Comparison of ENCODE assay signal across 8 mouse cellular contexts in the genomic region with DNA sequence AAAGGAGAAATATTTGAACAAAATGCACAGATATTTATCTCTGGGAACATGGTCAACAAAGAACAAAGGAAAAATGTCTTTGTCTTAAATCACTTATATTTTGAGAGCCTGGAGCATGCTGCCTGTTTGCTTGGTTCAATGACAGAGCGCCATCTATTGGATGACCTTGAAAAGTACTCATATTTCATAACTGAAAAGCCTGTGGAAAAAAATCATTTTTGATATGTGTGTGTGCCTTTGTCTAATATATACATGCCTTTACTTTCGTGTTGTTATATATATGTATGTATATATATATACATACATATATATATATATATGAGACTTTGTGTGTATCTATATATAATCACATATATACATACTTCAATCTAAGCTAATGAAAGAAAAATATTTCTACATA.
DNase-seq lines count a peak whose midpoint lies in the region; ATAC-seq and TF ChIP-seq lines count a peak whose summit lies in the region.

No protein-coding gene starts in this region.

- 0 out of 2 replicates have a peak, but pooled peaks have one; percentile 2 for TF ChIP-seq CTCF in lung, adult 2 months (IDR thresholded peaks at IDR 0.05; ENCODE audit: insufficient read depth, low read length)

- no peak overlapping the region for H3K4me2 ChIP-seq in forebrain, embryonic 15.5 days (replicated peaks)
- no peak overlapping the region for H3K4me2 ChIP-seq in midbrain, embryonic 13.5 days (replicated peaks)

- WGBS in lung, adult 2 months, result 5% methylated on average over 2 of the region's 2 CpGs
- WGBS in forebrain, embryonic 15.5 days, result 19% methylated on average over 2 of the region's 2 CpGs
- WGBS in midbrain, embryonic 13.5 days, result 6% methylated on average over 2 of the region's 2 CpGs
- WGBS in heart, embryonic 10.5 days, result 6% methylated on average over 2 of the region's 2 CpGs

- no peaks in the 10 kb centered on the region for H3K27me3 ChIP-seq in forebrain, embryonic 15.5 days
- no peaks in the 10 kb centered on the region for H3K27me3 ChIP-seq in midbrain, embryonic 13.5 days
- H3K27me3 ChIP-seq in heart, embryonic 10.5 days (ENCODE audit: insufficient read depth, poor library complexity, severe bottlenecking), result no peaks in the 10 kb centered on the region

- H3K4me1 ChIP-seq in lung, adult 2 months (ENCODE audit: control insufficient read depth, insufficient read depth, low read length), result no peaks in the 10 kb centered on the region
- no peaks in the 10 kb centered on the region for H3K4me1 ChIP-seq in forebrain, embryonic 15.5 days
- peaks cover 6% of the 10 kb centered on the region; the same call in 1 of the 2 replicates for H3K4me1 ChIP-seq in midbrain, embryonic 13.5 days (replicated peaks)
- no peaks in the 10 kb centered on the region for H3K4me1 ChIP-seq in heart, embryonic 10.5 days

- H3K27ac ChIP-seq in forebrain, embryonic 15.5 days (replicated peaks), result no peak overlapping the region
- H3K27ac ChIP-seq in midbrain, embryonic 13.5 days, result no peak overlapping the region
- H3K27ac ChIP-seq in heart, embryonic 10.5 days, result no peak overlapping the region

- H3K36me3 ChIP-seq in forebrain, embryonic 15.5 days, result no peaks in the 10 kb centered on the region
- no peaks in the 10 kb centered on the region for H3K36me3 ChIP-seq in midbrain, embryonic 13.5 days
- H3K36me3 ChIP-seq in heart, embryonic 10.5 days, result no peaks in the 10 kb centered on the region

- intact Hi-C loops in gastrocnemius, postnatal 36 days (cut with DNase I), result no loop called here

- peak; percentile 43 to 47 for DNase-seq in cerebellum, postnatal 14 days
- no peak for DNase-seq in cerebellum, adult 8-10 months
- no peak for DNase-seq in lung, adult 2 months
- DNase-seq in lung, adult 18-20 months, result no peak
- DNase-seq in gastrocnemius, postnatal 36 days, result no peak
- DNase-seq in heart, embryonic 10.5 days (ENCODE audit: low spot score), result no peak

- ATAC-seq in forebrain, embryonic 15.5 days (replicated peaks), result peak; percentile 83
- peak; percentile 82 for ATAC-seq in midbrain, embryonic 13.5 days

- no peak overlapping the region for H3K4me3 ChIP-seq in lung, adult 2 months (replicated peaks; ENCODE audit: extremely low read depth, low read depth, low read length)
- H3K4me3 ChIP-seq in forebrain, embryonic 15.5 days, result no peak overlapping the region
- no peak overlapping the region for H3K4me3 ChIP-seq in midbrain, embryonic 13.5 days (replicated peaks)
- H3K4me3 ChIP-seq in heart, embryonic 10.5 days, result no peak overlapping the region

- no peaks in the 10 kb centered on the region for H3K9me3 ChIP-seq in forebrain, embryonic 15.5 days
- no peaks in the 10 kb centered on the region for H3K9me3 ChIP-seq in midbrain, embryonic 13.5 days
- H3K9me3 ChIP-seq in heart, embryonic 10.5 days, result no peaks in the 10 kb centered on the region

- TF ChIP-seq POLR2A in lung, adult 2 months (IDR thresholded peaks at IDR 0.05; ENCODE audit: borderline replicate concordance, extremely low read depth, low read depth, low read length), result no peak

- H3K9ac ChIP-seq in forebrain, embryonic 15.5 days (replicated peaks), result no peak overlapping the region
- no peak overlapping the region for H3K9ac ChIP-seq in midbrain, embryonic 13.5 days (replicated peaks)

Comparison
In these comparisons a context has a peak if more than half of its experiments do, and no peak if none do; other contexts are left out.
1. DNase-seq: peak in cerebellum, postnatal 14 days (2 of 2); none in cerebellum, adult 8-10 months (single experiment), lung, adult 2 months (single experiment), lung, adult 18-20 months (0 of 2), gastrocnemius, postnatal 36 days (0 of 2) and heart, embryonic 10.5 days (single experiment).